Mouse (Mus musculus): ENCODE measurements around the gene Arsk.

GRCm38 (mm10) chr13:76101989-76102388 is 3.5 kb upstream of the Arsk start:
- no peak for TF ChIP-seq POLR2A (IDR thresholded peaks at IDR 0.05; ENCODE audit: borderline replicate concordance, insufficient read depth, low read length)
- no peak for TF ChIP-seq CTCF (IDR thresholded peaks at IDR 0.05; ENCODE audit: borderline replicate concordance, insufficient read depth, low read depth, low read length)

All from cerebellum, adult 2 months (tissue).